Mouse (Mus musculus) adrenal gland, postnatal 10 days (tissue): ENCODE measurements around the gene Tbcel. TPM values are rescaled to one million over a fixed set of nuclear protein-coding genes. Genes with fewer than 3 reads are reported as not detected.

ENCODE experiments used
- DNase-seq: peaks from one replicate; pipeline ENCODE4 v3.0.0; 2021; ENCODE audit warnings: mixed read lengths
- long read RNA-seq, 2 experiments: library from polyadenylated mRNA; stranded (forward); transcript quantifications; one replicate each; pipeline ENCODE4 v2.0.0; 2021
- total RNA-seq, 2 experiments: library from RNA; stranded (reverse); gene quantifications; 2 replicates each; pipeline ENCODE4 v1.2.3; 2021

Gene Tbcel
- 10 to 100 TPM; 42.3 to 47.1 TPM for total RNA-seq
- long read RNA-seq, experiment 1, full-length matches to known transcripts: 4 of 20 reads
- long read RNA-seq, experiment 1, partial matches to known transcripts: 0 of 20 reads
- long read RNA-seq, experiment 1, other reads (novel, unspliced or antisense): 16 of 20 reads
- long read RNA-seq, experiment 2, full-length matches to known transcripts: 1 of 7 reads
- long read RNA-seq, experiment 2, partial matches to known transcripts: 2 of 7 reads
- long read RNA-seq, experiment 2, other reads (novel, unspliced or antisense): 4 of 7 reads

GRCm38 (mm10) chr9:42507709-42508108 lies at the start of gene Tbcel:
Gene Tbcel (minus strand): TSS chr9:42507809.
- no peak for DNase-seq

GRCm38 (mm10) chr9:42555186-42555585 lies 47.6 kb upstream of the Tbcel start:
- DNase-seq: no peak

- peak; percentile 89 for DNase-seq
Observed at GRCm38 (mm10) chr9:42550116-42550515, 42.5 kb upstream of the Tbcel start.

- DNase-seq: no peak
Observed at GRCm38 (mm10) chr9:42548981-42549380, 41.4 kb upstream of the Tbcel start.

GRCm38 (mm10) chr9:42544521-42544920 lies 36.9 kb upstream of the Tbcel start:
- no peak for DNase-seq

- no peak for DNase-seq
Observed at GRCm38 (mm10) chr9:42533491-42533890, 25.9 kb upstream of the Tbcel start.

GRCm38 (mm10) chr9:42533041-42533440 lies 25.4 kb upstream of the Tbcel start:
- no peak for DNase-seq

GRCm38 (mm10) chr9:42531951-42532350 lies 24.3 kb upstream of the Tbcel start:
- peak; percentile 28 for DNase-seq

- DNase-seq: no peak
Observed at GRCm38 (mm10) chr9:42530221-42531152, 22.9 kb upstream of the Tbcel start.

- peak; percentile 66 for DNase-seq
Observed at GRCm38 (mm10) chr9:42520587-42521084, 13.0 kb upstream of the Tbcel start.

GRCm38 (mm10) chr9:42518163-42518562 lies 10.6 kb upstream of the Tbcel start:
- DNase-seq: no peak

- DNase-seq: no peak
Observed at GRCm38 (mm10) chr9:42513159-42513558, 5.5 kb upstream of the Tbcel start.

- DNase-seq: peak; percentile 8
Observed at GRCm38 (mm10) chr9:42512312-42512711, 4.7 kb upstream of the Tbcel start.

- DNase-seq: no peak
Observed at GRCm38 (mm10) chr9:42508235-42508634, 626 bp upstream of the Tbcel start.

GRCm38 (mm10) chr9:42507022-42507421 lies 587 bp downstream of the Tbcel start:
- DNase-seq: no peak

GRCm38 (mm10) chr9:42504971-42505510 lies 2.6 kb downstream of the Tbcel start:
- no peak for DNase-seq

GRCm38 (mm10) chr9:42504559-42504958 lies 3.0 kb downstream of the Tbcel start:
- DNase-seq: no peak

GRCm38 (mm10) chr9:42503709-42504108 lies 3.9 kb downstream of the Tbcel start:
- DNase-seq: no peak

- no peak for DNase-seq
Observed at GRCm38 (mm10) chr9:42496296-42496695, 11.3 kb downstream of the Tbcel start.

GRCm38 (mm10) chr9:42491780-42492179 lies 15.8 kb downstream of the Tbcel start:
- DNase-seq: no peak

- peak; percentile 7 for DNase-seq
Observed at GRCm38 (mm10) chr9:42490589-42491382, 16.8 kb downstream of the Tbcel start.

GRCm38 (mm10) chr9:42488071-42488470 lies 19.5 kb downstream of the Tbcel start:
- no peak for DNase-seq
